Mouse (Mus musculus): ENCODE data around the gene Ghrhr. TPM values are rescaled to one million over a fixed set of nuclear protein-coding genes. Genes with fewer than 3 reads are reported as not detected.

Gene Ghrhr
- polyA plus RNA-seq, 1 experiment: 1.2 TPM

GRCm38 (mm10) chr6:55353711-55354445 lies 22.2 kb upstream of the Ghrhr start:
- no peak for DNase-seq (ENCODE audit: low read depth)

GRCm38 (mm10) chr6:55354456-55355117 lies 21.5 kb upstream of the Ghrhr start:
- no peak for DNase-seq (ENCODE audit: low read depth)

- DNase-seq (ENCODE audit: low read depth): no peak
Observed at GRCm38 (mm10) chr6:55355575-55355974, 20.5 kb upstream of the Ghrhr start.

- DNase-seq (ENCODE audit: low read depth): no peak
Observed at GRCm38 (mm10) chr6:55356017-55356703, 19.9 kb upstream of the Ghrhr start.

GRCm38 (mm10) chr6:55356976-55357635 lies 19.0 kb upstream of the Ghrhr start:
- DNase-seq (ENCODE audit: low read depth): no peak

GRCm38 (mm10) chr6:55357636-55358031 lies 18.5 kb upstream of the Ghrhr start:
- DNase-seq (ENCODE audit: low read depth): no peak

- DNase-seq (ENCODE audit: low read depth): no peak
Observed at GRCm38 (mm10) chr6:55358731-55359143, 17.4 kb upstream of the Ghrhr start.

GRCm38 (mm10) chr6:55362663-55363062 lies 13.4 kb upstream of the Ghrhr start:
- DNase-seq (ENCODE audit: low read depth): no peak

- DNase-seq (ENCODE audit: low read depth): no peak
Observed at GRCm38 (mm10) chr6:55367126-55367525, 9.0 kb upstream of the Ghrhr start.

GRCm38 (mm10) chr6:55370831-55371230 lies 5.3 kb upstream of the Ghrhr start:
- no peak for DNase-seq (ENCODE audit: low read depth)

GRCm38 (mm10) chr6:55376511-55376910 lies 416 bp downstream of the Ghrhr start:
- no peak for DNase-seq (ENCODE audit: low read depth)

- DNase-seq (ENCODE audit: low read depth): no peak
Observed at GRCm38 (mm10) chr6:55377461-55377860, 1.4 kb downstream of the Ghrhr start.

- no peak for DNase-seq (ENCODE audit: low read depth)
Observed at GRCm38 (mm10) chr6:55379641-55380335, 3.7 kb downstream of the Ghrhr start.

GRCm38 (mm10) chr6:55381966-55382365 lies 5.9 kb downstream of the Ghrhr start:
- DNase-seq (ENCODE audit: low read depth): no peak

- DNase-seq (ENCODE audit: low read depth): no peak
Observed at GRCm38 (mm10) chr6:55383897-55384296, 7.8 kb downstream of the Ghrhr start.

GRCm38 (mm10) chr6:55384356-55384951 lies 8.4 kb downstream of the Ghrhr start:
- no peak for DNase-seq (ENCODE audit: low read depth)

- no peak for DNase-seq (ENCODE audit: low read depth)
Observed at GRCm38 (mm10) chr6:55388546-55389169, 12.6 kb downstream of the Ghrhr start.

- DNase-seq (ENCODE audit: low read depth): no peak
Observed at GRCm38 (mm10) chr6:55389321-55389720, 13.2 kb downstream of the Ghrhr start.

- DNase-seq (ENCODE audit: low read depth): no peak
Observed at GRCm38 (mm10) chr6:55391814-55392213, 15.7 kb downstream of the Ghrhr start.

- DNase-seq (ENCODE audit: low read depth): no peak
Observed at GRCm38 (mm10) chr6:55392453-55392852, 16.4 kb downstream of the Ghrhr start.

- DNase-seq (ENCODE audit: low read depth): no peak
Observed at GRCm38 (mm10) chr6:55394854-55395253, 18.8 kb downstream of the Ghrhr start.

Measured in gonadal fat pad, adult 2 months (tissue).